Mouse (Mus musculus): ENCODE measurements around the gene Dda1.

DNA sequence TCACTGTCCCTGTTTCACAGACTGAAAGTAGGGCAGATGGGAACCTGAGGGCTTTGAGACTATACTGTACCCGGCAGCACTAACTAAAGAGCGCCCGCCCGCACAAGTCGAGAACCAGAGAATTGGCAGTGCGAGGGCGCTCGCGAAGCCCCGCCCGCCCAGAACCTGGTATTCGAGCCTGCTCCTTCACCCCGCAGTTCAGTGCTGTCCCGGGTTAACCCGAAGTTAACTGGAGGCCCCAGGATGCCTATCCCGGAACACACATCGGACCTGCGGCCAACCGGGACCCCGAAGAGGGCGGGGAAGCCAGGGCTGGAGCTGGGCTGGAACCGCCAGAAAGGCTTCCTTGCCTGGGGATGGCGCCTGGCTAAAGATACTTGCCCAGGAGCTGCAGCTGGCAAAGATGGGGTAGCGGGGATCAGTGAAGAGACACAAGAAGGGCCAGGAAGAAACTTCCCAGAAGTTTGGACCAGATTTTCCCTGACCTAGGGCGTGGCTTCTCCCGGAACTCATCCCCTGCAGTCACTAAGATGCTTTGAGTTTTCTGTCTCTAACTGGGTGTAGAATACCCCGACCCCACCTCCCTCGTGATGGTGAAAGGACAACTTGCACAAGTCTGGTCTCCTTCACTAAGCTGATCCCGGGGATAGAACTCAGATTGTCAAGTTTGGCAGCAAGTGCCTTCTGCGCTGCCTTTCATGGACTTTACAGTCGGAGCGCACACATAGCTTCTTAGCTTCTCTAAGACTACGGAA is 18.9 kb downstream of the Dda1 start, which contains the start of gene Gtpbp3:
- TF ChIP-seq POLR2A (IDR thresholded peaks at IDR 0.05; ENCODE audit: borderline replicate concordance, control insufficient read depth, low read depth, low read length) (no peak; the same call in 1 of the 2 replicates), CTCF (IDR thresholded peaks at IDR 0.05; ENCODE audit: control insufficient read depth, insufficient read depth, low read length) (no peak)
